Mouse (Mus musculus) lung, embryonic 16.5 days (tissue): ENCODE data around the gene Tnni1. TPM values are rescaled to one million over a fixed set of nuclear protein-coding genes. Genes with fewer than 3 reads are reported as not detected.

ENCODE experiments used
- ATAC-seq: fragments of 200-750 bp; cut with Nextera tagmentation; 2 replicates; pipeline ENCODE4 v1.8.0; 2017; ENCODE audit warnings: low read depth, mild to moderate bottlenecking, moderate library complexity
- H3K27ac ChIP-seq: fragments of 300-500 bp; sonication (generic); 2 replicates; pipeline ENCODE4 v1.5.1; 2014; ENCODE audit warnings: mild to moderate bottlenecking, control low read depth, low read length
- H3K27me3 ChIP-seq: fragments of 300-500 bp; sonication (generic); 2 replicates; pipeline ENCODE4 v1.6.1; 2014; ENCODE audit warnings: low read depth, low read length, mixed read lengths; ENCODE audit not compliant: control insufficient read depth, insufficient read depth
- H3K36me3 ChIP-seq: fragments of 300-500 bp; sonication (generic); 2 replicates; pipeline ENCODE4 v1.6.1; 2014; ENCODE audit warnings: low read length; ENCODE audit not compliant: control insufficient read depth, insufficient read depth
- H3K4me1 ChIP-seq: fragments of 300-500 bp; sonication (generic); replicated peaks from 2 replicates; pipeline ENCODE4 v1.6.1; 2014; ENCODE audit warnings: low read length, mixed read lengths; ENCODE audit not compliant: control insufficient read depth, insufficient read depth
- H3K4me2 ChIP-seq: fragments of 300-500 bp; sonication (generic); 2 replicates; pipeline ENCODE4 v1.6.1; 2014; ENCODE audit warnings: low read depth, low read length, control low read depth
- H3K4me3 ChIP-seq: fragments of 300-500 bp; sonication (generic); 2 replicates; pipeline ENCODE4 v1.5.1; 2014; ENCODE audit warnings: mild to moderate bottlenecking, low read length, control low read depth
- H3K9ac ChIP-seq: fragments of 300-500 bp; sonication (generic); 2 replicates; pipeline ENCODE4 v1.6.1; 2014; ENCODE audit warnings: low read length, control low read depth
- H3K9me3 ChIP-seq: fragments of 300-500 bp; sonication (generic); 2 replicates; pipeline ENCODE4 v1.6.1; 2016; ENCODE audit warnings: low read length; ENCODE audit not compliant: control insufficient read depth
- WGBS: fragments of 180-500 bp; shearing (Covaris S2); extraction: QIAGEN DNeasy Blood & Tissue Kit; methylation state at CpG from one replicate; pipeline ENCODE4 v1.1.7; 2014; 5-methylcytosine and 5-hydroxymethylcytosine counted together
- polyA plus RNA-seq: library from polyadenylated mRNA; unstranded; fragments of >200 nt; fragmentation: Nextera tagmentation; extraction: Ambion mirVana; gene quantifications from 2 replicates; pipeline ENCODE4 v1.2.1, GENCODE M21; 2015

Gene Tnni1
- polyA plus RNA-seq, 1 experiment from 2014 or later = 105 TPM

DNA sequence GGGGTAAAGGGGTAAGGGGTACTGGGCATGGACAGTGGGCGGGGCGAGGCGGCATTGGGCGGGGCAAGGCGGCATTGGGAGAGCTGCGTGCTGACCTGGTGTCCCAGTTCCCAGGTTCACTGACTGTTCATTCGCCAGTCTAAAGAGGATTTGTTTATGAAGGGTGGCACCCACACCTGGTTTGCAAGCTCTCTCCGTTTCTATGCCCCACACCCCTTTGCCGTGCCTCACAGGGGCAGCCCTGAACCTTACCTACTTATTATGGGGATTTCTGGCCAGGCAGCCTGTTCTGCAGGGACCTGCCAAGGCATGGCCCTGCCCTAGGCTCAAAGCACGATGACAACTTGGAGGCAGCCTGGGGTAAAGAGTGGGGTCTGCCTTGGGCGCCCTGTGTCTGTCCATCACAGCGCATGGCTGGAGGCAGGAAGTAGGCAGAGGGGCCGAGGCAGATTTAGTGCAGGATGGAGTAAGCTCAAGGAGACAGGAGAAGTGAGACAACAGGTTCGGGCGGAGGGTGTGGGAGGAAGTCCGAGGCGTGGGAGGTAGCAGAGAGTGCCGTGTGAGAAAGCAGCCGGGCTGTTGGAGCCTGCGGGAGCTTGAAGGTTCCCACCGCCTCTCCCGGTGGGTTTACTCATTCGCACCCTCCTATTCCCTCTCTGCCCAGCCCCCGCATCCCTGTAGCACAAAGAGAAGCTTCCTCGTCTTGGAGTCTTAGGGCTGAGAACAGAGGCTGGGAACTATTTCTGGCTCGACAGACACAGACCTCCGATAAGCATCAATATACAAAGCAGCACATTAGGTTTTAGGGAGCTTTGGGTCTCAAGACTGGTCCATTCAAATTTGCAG is 14.4 kb downstream of the Tnni1 start:
- peak overlapping the region; percentile 33 for H3K4me3 ChIP-seq
- H3K36me3 ChIP-seq = no peaks in the 10 kb centered on the region
- peak overlapping the region; percentile 65 for H3K27ac ChIP-seq
- H3K4me1 ChIP-seq = peaks cover 17% of the 10 kb centered on the region
- H3K9me3 ChIP-seq = no peaks in the 10 kb centered on the region
- WGBS = 13% methylated on average over 27 of the region's 27 CpGs
- ATAC-seq = peak; percentile 56
- no peaks in the 10 kb centered on the region for H3K27me3 ChIP-seq
- peak overlapping the region; percentile 57 for H3K9ac ChIP-seq
- peak overlapping the region; percentile 61 for H3K4me2 ChIP-seq

DNA sequence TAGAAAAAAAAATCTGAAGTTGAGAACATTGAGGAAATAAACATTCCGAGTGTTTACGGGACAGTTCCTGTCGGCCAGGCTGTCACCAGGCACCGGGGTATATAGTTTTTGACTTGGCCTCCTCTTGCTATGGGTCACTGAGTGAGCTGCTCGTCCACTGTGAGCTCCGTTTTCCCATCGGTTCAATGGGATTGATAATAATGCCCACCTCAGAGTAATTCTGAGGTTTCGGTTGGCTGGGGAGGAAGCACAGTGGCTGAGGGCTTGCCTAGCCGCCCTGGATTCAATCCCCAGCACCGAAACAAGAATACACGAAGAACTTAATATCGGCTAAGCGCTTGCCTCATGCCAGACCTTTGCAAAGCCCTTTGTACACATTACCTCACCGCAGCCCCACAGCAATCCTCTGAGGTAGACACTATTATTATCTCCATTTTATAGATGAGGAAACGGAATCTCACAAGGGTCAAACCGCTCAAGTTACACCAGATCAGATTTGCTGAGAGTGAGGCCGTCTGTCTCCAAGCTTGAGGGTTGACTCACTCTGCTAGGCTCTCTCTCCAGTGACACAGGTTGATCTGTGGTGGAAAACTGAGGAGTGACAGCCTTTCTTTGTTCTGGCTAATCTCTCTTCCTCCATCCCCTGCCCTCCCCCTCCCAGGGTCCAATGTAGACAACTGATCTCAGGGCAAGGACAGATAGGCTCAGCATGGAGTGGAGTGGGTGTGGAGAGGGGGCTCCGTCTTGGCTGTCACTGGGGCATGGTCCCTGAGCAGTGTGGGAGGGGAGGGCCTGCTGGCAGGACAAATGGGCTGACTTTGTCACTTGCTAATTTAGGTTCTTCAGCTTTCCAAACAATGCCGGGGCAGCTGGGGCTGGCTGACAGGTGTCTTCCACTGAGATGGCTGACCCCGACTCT is 15.2 kb downstream of the Tnni1 start:
- Histone ChIP-seq H3K4me1 (peaks cover 17% of the 10 kb centered on the region), H3K36me3 (no peaks in the 10 kb centered on the region), H3K27ac (peak overlapping the region; percentile 73), H3K27me3 (no peaks in the 10 kb centered on the region), H3K9ac (peak overlapping the region; percentile 29), H3K4me3 (peak overlapping the region; percentile 33), H3K4me2 (peak overlapping the region; percentile 61), H3K9me3 (no peaks in the 10 kb centered on the region)
- peak; percentile 26 for ATAC-seq
- 14% methylated on average over 20 of the region's 20 CpGs for WGBS

DNA sequence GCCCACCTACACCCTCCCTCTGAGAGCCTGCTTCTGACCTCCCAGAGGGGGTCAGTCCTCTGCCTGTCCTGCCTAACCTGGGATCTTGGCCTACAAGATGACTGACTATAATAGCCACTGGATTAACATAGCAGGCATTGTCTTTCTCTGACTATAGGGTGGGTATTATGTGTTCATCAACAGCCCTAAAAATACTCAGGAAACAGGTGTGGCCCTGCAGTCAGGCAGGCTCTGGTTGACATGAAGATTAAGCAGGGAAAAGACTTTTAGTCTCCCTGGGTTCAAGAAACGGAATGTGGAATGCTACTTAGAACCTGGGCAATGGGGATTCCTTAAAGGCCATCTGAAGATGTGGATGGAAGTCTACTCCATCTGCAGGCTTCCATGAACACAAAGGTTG is 19.3 kb downstream of the Tnni1 start:
- ATAC-seq = no peak
- Histone ChIP-seq H3K36me3 (no peaks in the 10 kb centered on the region), H3K9me3 (no peaks in the 10 kb centered on the region), H3K4me2 (no peak overlapping the region), H3K27ac (no peak overlapping the region), H3K27me3 (no peaks in the 10 kb centered on the region), H3K9ac (no peak overlapping the region), H3K4me1 (peaks cover 26% of the 10 kb centered on the region), H3K4me3 (no peak overlapping the region)
- WGBS = 71% methylated on average over 1 of the region's 1 CpGs

DNA sequence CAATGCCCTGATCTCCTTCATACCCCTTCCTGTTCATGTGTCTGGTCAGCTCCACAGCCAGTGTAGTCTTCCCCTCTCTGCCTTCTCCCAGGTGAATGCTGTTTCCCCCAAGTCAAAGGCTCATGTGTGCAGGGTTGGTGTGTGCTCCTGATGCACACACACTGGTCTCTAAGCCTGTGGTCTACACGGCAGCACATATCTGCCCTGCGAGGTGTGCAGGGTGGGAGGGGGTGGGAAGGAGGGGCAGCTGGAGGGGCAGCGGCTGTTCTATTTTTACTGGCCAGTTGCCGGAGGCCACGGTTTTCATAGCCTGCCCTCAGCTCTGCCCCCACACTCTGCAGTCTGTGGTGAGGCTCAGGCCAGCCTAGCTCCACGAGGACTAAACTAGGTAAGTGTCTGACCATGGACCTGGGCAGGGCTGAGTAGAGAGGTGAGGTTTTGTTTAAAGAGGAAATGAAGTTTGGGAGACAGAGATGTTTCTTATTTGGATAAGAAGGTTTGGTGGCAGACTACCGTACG is 19.9 kb downstream of the Tnni1 start:
- H3K4me3 ChIP-seq = no peak overlapping the region
- H3K4me2 ChIP-seq = no peak overlapping the region

DNA sequence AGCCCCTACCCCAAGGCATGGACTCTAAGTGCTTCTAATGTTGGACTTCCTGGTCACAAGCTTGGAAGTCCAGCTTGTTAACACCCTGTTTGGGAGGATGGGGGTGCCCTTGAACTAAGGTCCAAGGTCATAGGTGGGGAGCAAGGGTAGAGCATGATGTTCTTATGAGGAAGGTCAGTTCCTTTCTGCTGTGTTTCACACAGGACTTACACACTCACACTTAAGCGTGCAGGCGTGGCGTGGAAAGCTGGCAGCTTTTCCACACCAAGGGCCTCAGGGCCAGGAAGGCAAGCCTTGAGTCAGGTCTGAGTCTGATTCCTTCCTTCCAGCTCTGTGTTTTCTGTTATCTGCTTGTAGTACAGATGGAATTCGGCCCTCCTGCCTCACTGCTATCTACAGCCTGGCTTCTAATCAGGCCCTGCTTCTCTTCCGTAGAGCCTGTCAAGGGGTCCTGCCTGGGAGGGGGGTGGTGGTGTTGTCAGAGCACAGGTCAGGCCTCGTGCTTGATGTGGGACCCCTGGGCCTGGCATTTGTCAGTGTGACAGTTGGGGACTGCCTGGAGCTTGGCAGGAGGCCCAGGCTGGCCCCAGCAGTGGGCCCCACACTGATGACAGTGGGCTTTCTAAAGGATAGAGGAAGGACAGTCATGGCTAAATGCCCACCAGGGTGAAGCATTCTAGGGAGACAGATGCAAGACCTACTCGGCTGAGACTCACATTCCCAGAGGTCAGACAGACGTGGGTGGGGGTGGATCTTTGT is 21.1 kb downstream of the Tnni1 start:
- Histone ChIP-seq H3K36me3 (no peaks in the 10 kb centered on the region), H3K9me3 (no peaks in the 10 kb centered on the region), H3K27me3 (no peaks in the 10 kb centered on the region), H3K4me3 (no peak overlapping the region), H3K4me1 (peaks cover 13% of the 10 kb centered on the region), H3K27ac (peak overlapping the region; percentile 27; the same call in 1 of the 2 replicates), H3K9ac (no peak overlapping the region; the same call in 1 of the 2 replicates), H3K4me2 (no peak overlapping the region)
- 29% methylated on average over 8 of the region's 8 CpGs for WGBS
- peak; percentile 83 for ATAC-seq

More for the DNA sequence above, 19.9 kb downstream of the Tnni1 start:
- H3K36me3 ChIP-seq = no peaks in the 10 kb centered on the region
- no peak for ATAC-seq
- WGBS = 49% methylated on average over 8 of the region's 8 CpGs
- peaks cover 19% of the 10 kb centered on the region for H3K4me1 ChIP-seq
- no peaks in the 10 kb centered on the region for H3K27me3 ChIP-seq
- no peak overlapping the region for H3K9ac ChIP-seq
- H3K9me3 ChIP-seq = no peaks in the 10 kb centered on the region
- H3K27ac ChIP-seq = no peak overlapping the region

DNA sequence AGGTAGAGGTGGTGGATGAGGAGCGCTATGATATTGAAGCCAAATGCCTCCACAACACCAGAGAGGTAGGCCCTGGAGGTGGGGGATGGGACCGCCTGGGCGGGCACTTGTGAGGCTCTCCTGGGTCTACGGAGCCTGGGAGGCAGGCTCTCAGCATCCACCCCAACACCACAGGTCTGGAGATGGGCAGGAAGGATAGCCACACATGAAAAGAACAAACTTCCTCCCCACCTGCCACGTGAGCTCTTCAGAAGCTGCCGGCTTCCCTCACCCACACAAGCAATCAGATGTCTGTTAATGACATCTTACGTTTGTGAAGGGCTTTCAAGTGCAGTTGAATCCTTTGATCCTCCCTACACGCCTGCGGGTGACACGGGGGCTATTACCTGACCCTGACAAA is 28.3 kb downstream of the Tnni1 start:
- 0 out of 2 replicates have a peak, but pooled peaks have one; percentile 9 for ATAC-seq
- H3K4me2 ChIP-seq = no peak overlapping the region
- no peak overlapping the region for H3K4me3 ChIP-seq
- H3K36me3 ChIP-seq = no peaks in the 10 kb centered on the region
- H3K4me1 ChIP-seq = no peaks in the 10 kb centered on the region; the same call in 1 of the 2 replicates
- H3K27ac ChIP-seq = no peak overlapping the region
- H3K27me3 ChIP-seq = no peaks in the 10 kb centered on the region
- 19% methylated on average over 10 of the region's 10 CpGs for WGBS
- no peak overlapping the region for H3K9ac ChIP-seq
- no peaks in the 10 kb centered on the region for H3K9me3 ChIP-seq

DNA sequence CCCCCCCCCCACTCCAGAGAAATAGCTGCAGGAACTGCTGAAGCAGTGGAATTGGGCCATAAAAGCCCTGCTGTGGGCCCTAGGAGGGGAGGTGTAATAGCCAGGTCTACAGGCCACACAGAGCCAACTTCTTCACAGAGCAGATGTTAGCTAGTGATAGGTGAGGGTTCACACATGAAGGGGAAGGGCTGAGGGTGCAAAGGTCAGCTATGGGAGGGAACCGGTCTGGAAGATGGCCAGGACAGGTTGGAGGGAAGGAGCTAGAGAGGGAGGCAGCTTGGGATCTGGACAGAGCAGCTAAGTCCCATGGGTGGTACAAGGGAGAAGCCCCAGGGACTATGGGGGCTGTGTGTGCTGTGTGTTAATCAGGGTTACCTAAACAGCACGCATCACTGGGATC is 30.9 kb downstream of the Tnni1 start:
- Histone ChIP-seq H3K4me3 (no peak overlapping the region), H3K4me2 (no peak overlapping the region), H3K27me3 (no peaks in the 10 kb centered on the region), H3K27ac (no peak overlapping the region), H3K9me3 (no peaks in the 10 kb centered on the region), H3K9ac (no peak overlapping the region), H3K36me3 (no peaks in the 10 kb centered on the region), H3K4me1 (no peaks in the 10 kb centered on the region; the same call in 1 of the 2 replicates)
- 70% methylated on average over 2 of the region's 2 CpGs for whole genome bisulfite sequencing
- no peak for ATAC-seq

DNA sequence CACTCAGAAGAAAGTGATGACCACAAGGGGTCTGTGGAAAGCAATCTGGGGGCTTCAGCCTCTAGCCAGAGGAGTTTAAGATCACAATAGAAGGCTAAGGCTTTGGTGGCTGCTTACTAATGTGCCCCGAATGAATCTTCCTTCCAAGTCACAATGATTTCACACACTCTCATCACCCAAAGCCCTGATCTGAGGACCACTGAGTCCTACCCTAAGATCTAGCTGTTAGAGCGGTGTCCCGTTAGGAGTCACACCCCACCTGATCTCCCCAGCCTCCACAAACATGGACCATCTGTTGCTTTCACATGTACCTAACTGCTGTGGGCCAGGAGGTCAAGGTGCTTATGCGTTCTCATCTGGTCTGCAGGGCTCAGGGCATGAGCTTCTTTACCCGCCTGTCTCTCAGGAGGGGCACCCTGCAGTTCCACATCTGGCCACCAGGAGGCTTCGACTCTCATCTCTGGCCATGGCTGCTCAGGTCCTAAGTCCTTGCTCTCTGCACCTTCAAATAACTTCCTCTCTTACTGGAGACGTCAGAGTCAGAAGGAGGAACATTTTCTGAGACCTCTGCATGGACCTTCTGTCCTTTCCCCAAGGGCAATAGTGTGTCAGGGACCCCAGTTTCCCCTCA is 31.9 kb downstream of the Tnni1 start:
- Histone ChIP-seq H3K4me2 (no peak overlapping the region), H3K9me3 (no peaks in the 10 kb centered on the region), H3K4me1 (no peaks in the 10 kb centered on the region; the same call in 1 of the 2 replicates), H3K4me3 (no peak overlapping the region), H3K36me3 (no peaks in the 10 kb centered on the region), H3K27ac (no peak overlapping the region), H3K27me3 (no peaks in the 10 kb centered on the region), H3K9ac (no peak overlapping the region)
- peak; percentile 58; the same call in 1 of the 2 replicates for ATAC-seq
- 30% methylated on average over 7 of the region's 7 CpGs for WGBS
